Mouse (Mus musculus) kidney, embryonic 14.5 days (tissue): ENCODE results near the gene Pfkfb4. TPM values are rescaled to one million over a fixed set of nuclear protein-coding genes. Genes with fewer than 3 reads are reported as not detected.

Source experiments
- ATAC-seq: fragments of 200-750 bp; cut with Nextera tagmentation; 2 replicates; pipeline ENCODE4 v1.8.0; 2017; ENCODE audit warnings: moderate number of reproducible peaks, mild to moderate bottlenecking, moderate TSS enrichment, moderate library complexity; ENCODE audit not compliant: low FRiP score, low TSS enrichment
- H3K27ac ChIP-seq: fragments of 300-500 bp; sonication (generic); 2 replicates; pipeline ENCODE4 v1.5.1; 2014; ENCODE audit warnings: low read depth, mild to moderate bottlenecking, low read length, moderate library complexity, mixed read lengths
- H3K27me3 ChIP-seq: fragments of 300-500 bp; sonication (generic); 2 replicates; pipeline ENCODE4 v1.6.1; 2014; ENCODE audit warnings: mild to moderate bottlenecking, low read length; ENCODE audit not compliant: control insufficient read depth, insufficient read depth
- H3K36me3 ChIP-seq: fragments of 300-500 bp; sonication (generic); 2 replicates; pipeline ENCODE4 v1.6.1; 2014; ENCODE audit warnings: low read length, mixed read lengths; ENCODE audit not compliant: control insufficient read depth, insufficient read depth
- H3K4me1 ChIP-seq: fragments of 300-500 bp; sonication (generic); 2 replicates; pipeline ENCODE4 v1.6.1; 2014; ENCODE audit warnings: low read length, mixed read lengths; ENCODE audit not compliant: control insufficient read depth, insufficient read depth
- H3K4me2 ChIP-seq: fragments of 300-500 bp; sonication (generic); replicated peaks from 2 replicates; pipeline ENCODE4 v1.6.1; 2014; ENCODE audit warnings: low read depth, mild to moderate bottlenecking, low read length
- H3K4me3 ChIP-seq: fragments of 300-500 bp; sonication (generic); 2 replicates; pipeline ENCODE4 v1.5.1; 2014; ENCODE audit warnings: mild to moderate bottlenecking, low read length
- H3K9ac ChIP-seq: fragments of 300-500 bp; sonication (generic); 2 replicates; pipeline ENCODE4 v1.6.1; 2014; ENCODE audit warnings: low read depth, mild to moderate bottlenecking, low read length, moderate library complexity
- H3K9me3 ChIP-seq: fragments of 300-500 bp; sonication (generic); 2 replicates; pipeline ENCODE4 v1.6.1; 2016; ENCODE audit warnings: low read length; ENCODE audit not compliant: control insufficient read depth
- WGBS: fragments of 180-500 bp; shearing (Covaris S2); extraction: QIAGEN DNeasy Blood & Tissue Kit; methylation state at CpG from one replicate; pipeline ENCODE4 v1.1.7; 2014; 5-methylcytosine and 5-hydroxymethylcytosine counted together
- microRNA counts: library from miRNA; unstranded; fragments of <30 nt; microRNA quantifications from one replicate; lab custom pipeline; 2017
- microRNA-seq: library from miRNA; unstranded; fragments of <30 nt; microRNA quantifications from one replicate; pipeline ENCODE4, GENCODE M21; 2016
- polyA plus RNA-seq: library from polyadenylated mRNA; unstranded; fragments of >200 nt; fragmentation: Nextera tagmentation; extraction: Ambion mirVana; gene quantifications from 2 replicates; pipeline ENCODE4 v1.2.1, GENCODE M21; 2014

Pfkfb4 gene
- polyA plus RNA-seq, 1 experiment from 2014 or later: 10.1 TPM

GRCm38 (mm10) chr9:109060898-109061295 lies 69.3 kb downstream of the Pfkfb4 start:
- H3K36me3 ChIP-seq: peaks cover 76% of the 10 kb centered on the region
- no peak overlapping the region for H3K9ac ChIP-seq
- H3K4me2 ChIP-seq: no peak overlapping the region
- H3K4me3 ChIP-seq: no peak overlapping the region
- 89% methylated on average over 5 of the region's 5 CpGs for WGBS
- no peaks in the 10 kb centered on the region for H3K27me3 ChIP-seq
- no peak for ATAC-seq
- H3K9me3 ChIP-seq: no peaks in the 10 kb centered on the region
- no peak overlapping the region for H3K27ac ChIP-seq
- H3K4me1 ChIP-seq: peaks cover 4% of the 10 kb centered on the region; the same call in 1 of the 2 replicates

DNA sequence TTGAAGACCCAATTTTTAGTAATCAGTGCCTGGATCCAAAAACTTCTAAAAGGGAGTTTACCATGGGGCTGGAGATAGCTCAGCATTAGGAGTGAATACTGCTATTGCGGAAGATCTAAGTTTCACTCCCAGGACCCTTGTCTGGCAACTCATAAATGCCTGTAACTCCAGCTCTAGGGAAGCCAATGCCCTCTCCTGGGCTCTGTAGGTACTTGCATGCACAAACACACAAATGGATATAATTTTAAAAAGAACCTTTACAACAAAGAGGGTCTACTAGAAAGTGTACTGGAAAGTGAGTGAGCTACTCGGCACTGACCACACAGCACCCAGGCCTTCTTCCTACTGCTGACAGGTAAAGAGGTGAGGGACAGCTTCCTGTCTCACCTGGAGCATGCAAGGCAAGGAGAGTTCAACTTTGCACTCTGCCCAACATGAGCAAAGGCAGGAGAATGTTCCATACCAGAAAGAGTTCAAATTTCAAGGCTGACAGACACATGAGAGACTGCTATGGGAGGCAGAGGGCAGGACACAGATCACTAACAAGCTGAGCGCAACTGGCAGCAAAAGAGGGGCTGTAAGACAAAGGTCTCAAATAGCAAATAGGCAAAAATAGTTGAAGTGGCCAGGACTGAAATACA lies 76.6 kb downstream of the Pfkfb4 start:
- ATAC-seq: no peak
- WGBS: 91% methylated on average over 3 of the region's 3 CpGs
- H3K4me2 ChIP-seq: no peak overlapping the region
- H3K36me3 ChIP-seq: peaks cover 79% of the 10 kb centered on the region
- peaks cover 8% of the 10 kb centered on the region for H3K4me1 ChIP-seq
- H3K9ac ChIP-seq: no peak overlapping the region
- H3K27me3 ChIP-seq: no peaks in the 10 kb centered on the region
- H3K4me3 ChIP-seq: no peak overlapping the region
- H3K9me3 ChIP-seq: no peaks in the 10 kb centered on the region
- no peak overlapping the region for H3K27ac ChIP-seq

DNA sequence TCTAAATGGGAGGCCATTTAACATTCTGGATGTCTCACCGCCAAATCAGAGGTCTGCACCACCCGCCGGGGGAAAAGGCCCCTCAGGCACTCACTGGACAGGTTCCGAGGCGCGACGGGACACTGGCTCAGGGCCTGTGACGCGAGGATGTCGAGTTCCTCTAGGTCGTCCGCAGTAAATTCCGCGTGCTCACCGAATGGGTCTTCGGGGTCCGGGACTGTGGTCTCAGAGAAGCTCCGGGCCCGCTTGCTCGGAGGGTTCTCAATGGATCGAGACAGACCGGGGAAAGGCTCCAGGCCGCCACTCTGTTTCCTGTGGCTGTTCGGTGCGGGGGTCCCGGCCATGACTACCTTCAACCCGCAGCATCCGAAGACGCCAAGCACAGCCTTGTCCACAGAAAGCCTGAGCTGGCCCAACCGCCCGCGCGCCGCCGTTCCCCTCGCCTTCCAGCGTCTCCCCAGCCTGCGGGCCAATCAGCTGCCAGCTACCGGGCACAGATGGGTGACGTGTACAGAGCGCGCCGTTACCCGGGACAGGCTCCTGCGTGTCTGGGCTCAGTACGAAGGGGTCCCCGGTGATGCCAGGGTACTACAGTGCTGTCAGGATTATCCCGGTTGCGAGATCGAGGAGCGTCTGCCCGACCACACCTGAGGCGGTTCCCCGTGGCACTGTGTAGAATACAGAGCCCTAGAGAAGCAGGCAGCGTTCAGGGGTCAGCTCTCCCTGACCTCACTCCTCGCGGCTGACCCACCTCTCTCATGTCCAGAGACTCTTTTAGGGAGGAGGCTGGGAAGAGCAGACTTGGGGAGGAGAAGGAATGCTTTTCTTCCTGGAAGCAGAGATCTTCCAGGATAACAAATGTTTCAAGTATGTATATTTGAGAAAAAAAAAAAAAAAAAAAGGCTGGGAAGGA lies 82.3 kb downstream of the Pfkfb4 start, which contains the start of gene Atrip:
TSS of gene Atrip (minus strand) at position 464 of the 913 bp plus-strand sequence.
- H3K9me3 ChIP-seq: no peaks in the 10 kb centered on the region
- no peaks in the 10 kb centered on the region for H3K27me3 ChIP-seq
- H3K4me2 ChIP-seq: peak within 1 kb of the TSS; percentile 83
- peaks cover 34% of the 10 kb centered on the region for H3K36me3 ChIP-seq
- peaks cover 15% of the 10 kb centered on the region for H3K4me1 ChIP-seq
- H3K9ac ChIP-seq: peak within 1 kb of the TSS; percentile 77
- peak; percentile 98 for ATAC-seq
- under 1% methylated on average over 57 of the region's 57 CpGs for WGBS
- H3K4me3 ChIP-seq: peak within 1 kb of the TSS; percentile 66
- peak within 1 kb of the TSS; percentile 34; the same call in 1 of the 2 replicates for H3K27ac ChIP-seq

GRCm38 (mm10) chr9:109080516-109080915 lies 88.9 kb downstream of the Pfkfb4 start:
- H3K4me3 ChIP-seq: no peak overlapping the region; the same call in 1 of the 2 replicates
- H3K27me3 ChIP-seq: no peaks in the 10 kb centered on the region
- no peaks in the 10 kb centered on the region for H3K9me3 ChIP-seq
- no peak for ATAC-seq
- peaks cover 21% of the 10 kb centered on the region for H3K36me3 ChIP-seq
- 92% methylated on average over 3 of the region's 3 CpGs for WGBS
- no peak overlapping the region for H3K9ac ChIP-seq
- peaks cover 10% of the 10 kb centered on the region for H3K4me1 ChIP-seq
- H3K27ac ChIP-seq: no peak overlapping the region
- peak overlapping the region; percentile 75; the same call in 1 of the 2 replicates for H3K4me2 ChIP-seq

DNA sequence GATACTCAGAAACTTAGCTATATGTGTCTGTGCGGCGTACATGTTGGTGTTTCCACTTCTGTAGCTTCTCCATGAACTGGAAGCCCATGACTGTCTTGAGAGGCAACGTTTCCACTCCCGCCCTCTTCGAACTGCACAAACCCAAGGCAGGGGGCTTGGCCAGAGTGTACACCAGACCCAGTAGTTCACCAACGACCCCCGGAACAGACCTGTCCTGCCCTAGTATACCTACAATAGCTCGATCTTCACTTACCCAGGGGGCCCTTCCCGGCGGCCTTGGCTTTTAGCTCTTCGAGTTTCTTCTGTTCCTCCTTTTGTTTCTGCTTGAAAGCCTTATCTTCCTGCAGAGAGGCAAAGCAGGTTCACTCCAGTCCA lies 90.2 kb downstream of the Pfkfb4 start:
- ATAC-seq: peak; percentile 47; the same call in 1 of the 2 replicates
- Histone ChIP-seq H3K4me1 (peaks cover 10% of the 10 kb centered on the region), H3K9ac (peak overlapping the region; percentile 90), H3K27ac (peak overlapping the region; percentile 73), H3K4me2 (peak overlapping the region; percentile 75), H3K9me3 (no peaks in the 10 kb centered on the region), H3K4me3 (peak overlapping the region; percentile 79), H3K36me3 (peaks cover 21% of the 10 kb centered on the region), H3K27me3 (no peaks in the 10 kb centered on the region)
- WGBS: 4% methylated on average over 11 of the region's 11 CpGs

MicroRNA genes within 50 kb of the gene (microRNA counts, 519-probe panel; counts per million panel counts)
- microRNA mmu-miR-711 (lab: Ali Mortazavi, UCI): not detected

Small RNA genes lying within 50 kb of the gene (microRNA-seq; reads per million reads assigned to microRNA genes)
- gene Mir711: not detected

Other genes with a start within 250 kb of the Pfkfb4 start
- gene Ip6k2, start 208.0 kb upstream of the Pfkfb4 start, polyA plus RNA-seq: 125 and 134 TPM in 2 replicates
- gene Nckipsd, start 183.4 kb upstream of the Pfkfb4 start, polyA plus RNA-seq: 9.0 and 21.7 TPM in 2 replicates
- gene Celsr3, start 165.5 kb upstream of the Pfkfb4 start, polyA plus RNA-seq: 0.04 and 0.17 TPM in 2 replicates
- gene Slc26a6, start 138.5 kb upstream of the Pfkfb4 start, polyA plus RNA-seq: 8.6 and 14.5 TPM in 2 replicates
- not detected in 2 replicates for gene Tmem89, start 77.2 kb upstream of the Pfkfb4 start, polyA plus RNA-seq
- 482 and 520 TPM in 2 replicates for gene Uqcrc1, start 55.1 kb upstream of the Pfkfb4 start, polyA plus RNA-seq
- 3.5 and 5.4 TPM in 2 replicates for gene Col7a1, start 38.2 kb upstream of the Pfkfb4 start, polyA plus RNA-seq
- gene Ucn2, start 5.8 kb upstream of the Pfkfb4 start, polyA plus RNA-seq: 0.24 TPM in 1 of 2 replicates, not detected in the other
- gene Shisa5, start 46.8 kb downstream of the Pfkfb4 start, polyA plus RNA-seq: 58.0 and 65.7 TPM in 2 replicates
- 12.6 and 13.3 TPM in 2 replicates for gene Trex1, start 68.0 kb downstream of the Pfkfb4 start, polyA plus RNA-seq
- 20.5 and 30.7 TPM in 2 replicates for gene Atrip, start 82.3 kb downstream of the Pfkfb4 start, polyA plus RNA-seq
- gene Ccdc51, start 90.7 kb downstream of the Pfkfb4 start, polyA plus RNA-seq: 13.5 and 14.7 TPM in 2 replicates
- gene Tma7, start 90.8 kb downstream of the Pfkfb4 start, polyA plus RNA-seq: 687 and 868 TPM in 2 replicates
- gene Plxnb1, start 103.6 kb downstream of the Pfkfb4 start, polyA plus RNA-seq: 10.5 and 17.0 TPM in 2 replicates
- not detected in 2 replicates for gene Fbxw21, start 170.3 kb downstream of the Pfkfb4 start, polyA plus RNA-seq
- not detected in 2 replicates for gene Fbxw13, start 204.2 kb downstream of the Pfkfb4 start, polyA plus RNA-seq
- gene Fbxw20, start 243.0 kb downstream of the Pfkfb4 start, polyA plus RNA-seq: not detected in 2 replicates